Mouse (Mus musculus): ENCODE results near the gene Cenpf. TPM values are rescaled to one million over a fixed set of nuclear protein-coding genes. Genes with fewer than 3 reads are reported as not detected.

Cenpf gene
- polyA plus RNA-seq, 1 experiment: 12.6 TPM

- Histone ChIP-seq H3K4me1 (ENCODE audit: control insufficient read depth, insufficient read depth, low read length) (peaks cover 12% of the 10 kb centered on the region), H3K4me3 (ENCODE audit: control insufficient read depth, low read depth, low read length) (peak overlapping the region; percentile 62), H3K27ac (ENCODE audit: control insufficient read depth, insufficient read depth, low read depth, low read length) (peak overlapping the region; percentile 70), H3K27me3 (ENCODE audit: control insufficient read depth, insufficient read depth, low read length) (no peaks in the 10 kb centered on the region), H3K36me3 (ENCODE audit: control insufficient read depth, insufficient read depth, low read length) (no peaks in the 10 kb centered on the region)
- TF ChIP-seq POLR2A (IDR thresholded peaks at IDR 0.05; ENCODE audit: control insufficient read depth, low read depth, low read length): no peak
- no peak for TF ChIP-seq CTCF (IDR thresholded peaks at IDR 0.05; ENCODE audit: control insufficient read depth, insufficient read depth, insufficient replicate concordance, low read depth, low read length)
These were observed 39.5 kb upstream of the Cenpf start for GRCm38 (mm10) chr1:189727346-189727883.

- no peaks in the 10 kb centered on the region for H3K27me3 ChIP-seq (ENCODE audit: control insufficient read depth, insufficient read depth, low read length)
- no peak for TF ChIP-seq POLR2A (IDR thresholded peaks at IDR 0.05; ENCODE audit: control insufficient read depth, low read depth, low read length)
- TF ChIP-seq CTCF (IDR thresholded peaks at IDR 0.05; ENCODE audit: control insufficient read depth, insufficient read depth, insufficient replicate concordance, low read depth, low read length): no peak
- peaks cover 12% of the 10 kb centered on the region for H3K4me1 ChIP-seq (ENCODE audit: control insufficient read depth, insufficient read depth, low read length)
- no peaks in the 10 kb centered on the region for H3K36me3 ChIP-seq (ENCODE audit: control insufficient read depth, insufficient read depth, low read length)
- H3K4me3 ChIP-seq (ENCODE audit: control insufficient read depth, low read depth, low read length): no peak overlapping the region
- H3K27ac ChIP-seq (ENCODE audit: control insufficient read depth, insufficient read depth, low read depth, low read length): no peak overlapping the region
These were observed 38.2 kb upstream of the Cenpf start for GRCm38 (mm10) chr1:189726121-189726520.

- H3K4me1 ChIP-seq (ENCODE audit: control insufficient read depth, insufficient read depth, low read length): no peaks in the 10 kb centered on the region; the same call in 1 of the 2 replicates
- H3K27ac ChIP-seq (ENCODE audit: control insufficient read depth, insufficient read depth, low read depth, low read length): no peak overlapping the region
- no peaks in the 10 kb centered on the region for H3K36me3 ChIP-seq (ENCODE audit: control insufficient read depth, insufficient read depth, low read length)
- TF ChIP-seq POLR2A (IDR thresholded peaks at IDR 0.05; ENCODE audit: control insufficient read depth, low read depth, low read length) (no peak), CTCF (IDR thresholded peaks at IDR 0.05; ENCODE audit: control insufficient read depth, insufficient read depth, insufficient replicate concordance, low read depth, low read length) (no peak)
- no peak overlapping the region for H3K4me3 ChIP-seq (ENCODE audit: control insufficient read depth, low read depth, low read length)
- H3K27me3 ChIP-seq (ENCODE audit: control insufficient read depth, insufficient read depth, low read length): no peaks in the 10 kb centered on the region
These were observed 30.7 kb upstream of the Cenpf start for GRCm38 (mm10) chr1:189718600-189718999.

DNA sequence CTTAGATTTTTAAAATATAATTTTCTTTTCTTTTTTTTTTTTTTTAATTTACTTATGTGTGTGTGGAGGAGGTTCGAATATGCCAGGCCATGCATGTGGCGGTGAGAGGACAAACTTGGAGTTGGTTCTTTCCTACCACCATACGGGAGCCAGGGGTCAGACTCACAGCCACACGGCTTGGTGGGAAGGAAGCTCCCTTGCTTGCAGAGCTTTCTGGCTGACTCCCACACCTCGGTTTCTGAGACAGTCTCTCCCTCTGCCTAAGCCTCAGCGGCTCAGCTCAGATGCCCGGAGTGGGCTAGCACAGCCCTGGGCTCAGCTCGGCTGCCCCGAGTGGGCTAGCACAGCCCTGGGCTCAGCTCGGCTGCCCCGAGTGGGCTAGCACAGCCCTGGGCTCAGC, 29.7 kb upstream of the Cenpf start:
- H3K4me3 ChIP-seq (ENCODE audit: control insufficient read depth, low read depth, low read length): no peak overlapping the region
- no peaks in the 10 kb centered on the region for H3K27me3 ChIP-seq (ENCODE audit: control insufficient read depth, insufficient read depth, low read length)
- H3K36me3 ChIP-seq (ENCODE audit: control insufficient read depth, insufficient read depth, low read length): no peaks in the 10 kb centered on the region
- no peaks in the 10 kb centered on the region; the same call in 1 of the 2 replicates for H3K4me1 ChIP-seq (ENCODE audit: control insufficient read depth, insufficient read depth, low read length)
- no peak for TF ChIP-seq POLR2A (IDR thresholded peaks at IDR 0.05; ENCODE audit: control insufficient read depth, low read depth, low read length)
- no peak for TF ChIP-seq CTCF (IDR thresholded peaks at IDR 0.05; ENCODE audit: control insufficient read depth, insufficient read depth, insufficient replicate concordance, low read depth, low read length)
- no peak overlapping the region for H3K27ac ChIP-seq (ENCODE audit: control insufficient read depth, insufficient read depth, low read depth, low read length)

DNA sequence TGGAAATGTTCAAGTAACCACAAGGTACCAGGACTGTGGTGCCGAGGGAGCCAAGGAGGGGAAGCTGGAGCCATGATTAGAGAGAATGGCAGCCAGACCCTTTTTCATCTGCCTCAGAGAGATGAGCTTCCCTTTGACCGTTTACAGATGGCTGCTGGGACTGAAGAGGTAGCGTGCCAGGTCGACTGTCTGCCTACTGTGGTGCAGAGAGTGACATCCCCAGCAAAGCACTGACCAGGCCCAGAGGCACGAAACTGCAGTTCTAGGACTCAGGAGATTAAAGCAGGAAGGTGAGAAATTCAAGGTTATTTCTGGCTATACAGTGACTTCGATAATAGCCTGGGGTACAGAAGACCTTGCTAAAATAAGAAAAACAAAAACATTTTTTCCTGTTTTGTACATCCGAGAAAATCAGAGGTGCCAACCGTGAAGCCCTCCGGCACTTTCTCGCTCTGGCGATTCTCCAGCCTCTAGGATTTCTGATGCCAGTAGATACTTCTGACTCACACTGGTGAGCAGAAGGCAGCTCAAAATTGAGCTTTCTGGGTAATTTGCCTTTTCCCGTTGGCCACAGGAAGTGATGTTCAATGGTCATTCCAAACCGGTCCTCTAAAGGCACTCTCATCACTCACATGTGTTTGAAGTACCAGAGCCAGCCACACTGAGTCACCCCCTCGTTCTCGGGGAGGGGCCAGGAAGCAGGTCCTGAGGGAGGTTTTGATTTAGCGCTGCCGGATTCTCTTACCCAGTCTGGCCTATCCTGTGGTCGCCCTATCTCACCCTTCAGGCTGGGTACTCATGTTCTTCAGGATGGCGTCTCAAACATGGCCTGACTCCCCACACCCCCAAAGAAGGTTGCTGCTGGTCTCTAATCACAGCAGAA, 28.3 kb upstream of the Cenpf start:
- Histone ChIP-seq H3K36me3 (ENCODE audit: control insufficient read depth, insufficient read depth, low read length) (no peaks in the 10 kb centered on the region), H3K4me3 (ENCODE audit: control insufficient read depth, low read depth, low read length) (no peak overlapping the region), H3K27me3 (ENCODE audit: control insufficient read depth, insufficient read depth, low read length) (no peaks in the 10 kb centered on the region), H3K4me1 (ENCODE audit: control insufficient read depth, insufficient read depth, low read length) (no peaks in the 10 kb centered on the region; the same call in 1 of the 2 replicates), H3K27ac (ENCODE audit: control insufficient read depth, insufficient read depth, low read depth, low read length) (no peak overlapping the region)
- TF ChIP-seq POLR2A (IDR thresholded peaks at IDR 0.05; ENCODE audit: control insufficient read depth, low read depth, low read length) (no peak), CTCF (IDR thresholded peaks at IDR 0.05; ENCODE audit: control insufficient read depth, insufficient read depth, insufficient replicate concordance, low read depth, low read length) (no peak)

DNA sequence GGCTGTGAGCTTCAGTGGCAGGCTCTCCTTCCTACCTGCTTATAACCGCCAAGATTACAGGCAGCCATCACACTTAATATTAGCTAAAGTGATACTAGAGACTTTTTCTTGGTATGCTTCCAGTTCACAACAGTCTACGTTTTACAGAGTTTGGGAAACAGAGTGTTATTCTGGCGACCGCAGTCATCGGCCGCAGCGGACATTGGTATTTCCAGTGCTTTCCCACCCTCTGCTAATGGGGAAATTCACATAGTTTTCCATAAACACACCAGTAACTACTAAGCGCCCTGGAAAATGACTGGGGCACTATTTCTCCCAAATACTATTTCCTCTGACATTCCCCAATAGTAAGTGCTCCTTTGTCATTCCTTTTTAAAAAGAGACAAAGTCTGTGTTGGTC, 21.1 kb upstream of the Cenpf start:
- H3K36me3 ChIP-seq (ENCODE audit: control insufficient read depth, insufficient read depth, low read length): no peaks in the 10 kb centered on the region
- H3K4me1 ChIP-seq (ENCODE audit: control insufficient read depth, insufficient read depth, low read length): no peaks in the 10 kb centered on the region
- TF ChIP-seq CTCF (IDR thresholded peaks at IDR 0.05; ENCODE audit: control insufficient read depth, insufficient read depth, insufficient replicate concordance, low read depth, low read length) (no peak), POLR2A (IDR thresholded peaks at IDR 0.05; ENCODE audit: control insufficient read depth, low read depth, low read length) (no peak)
- no peak overlapping the region for H3K27ac ChIP-seq (ENCODE audit: control insufficient read depth, insufficient read depth, low read depth, low read length)
- H3K27me3 ChIP-seq (ENCODE audit: control insufficient read depth, insufficient read depth, low read length): no peaks in the 10 kb centered on the region
- no peak overlapping the region for H3K4me3 ChIP-seq (ENCODE audit: control insufficient read depth, low read depth, low read length)

DNA sequence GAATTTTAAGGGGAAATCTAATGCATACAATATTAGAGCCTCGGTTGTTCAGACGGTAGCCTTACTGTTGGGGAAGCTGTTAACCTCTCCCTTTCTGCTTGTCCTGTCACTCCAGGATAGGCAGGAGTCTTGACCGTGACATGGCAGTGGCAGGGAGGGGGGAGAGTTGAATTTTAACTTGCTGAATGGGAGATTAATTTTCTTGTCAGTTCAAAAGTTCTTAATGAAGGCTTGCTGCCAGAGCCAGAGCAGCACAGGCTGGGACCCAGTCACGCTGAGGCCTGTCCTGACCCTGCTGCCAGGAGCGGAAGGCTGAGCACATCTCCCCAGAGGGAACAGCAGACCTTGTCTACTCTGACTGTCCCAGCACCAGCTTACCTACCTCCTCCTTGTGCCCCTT, 19.5 kb upstream of the Cenpf start:
- no peaks in the 10 kb centered on the region for H3K4me1 ChIP-seq (ENCODE audit: control insufficient read depth, insufficient read depth, low read length)
- no peak overlapping the region for H3K4me3 ChIP-seq (ENCODE audit: control insufficient read depth, low read depth, low read length)
- no peaks in the 10 kb centered on the region for H3K36me3 ChIP-seq (ENCODE audit: control insufficient read depth, insufficient read depth, low read length)
- H3K27me3 ChIP-seq (ENCODE audit: control insufficient read depth, insufficient read depth, low read length): no peaks in the 10 kb centered on the region
- H3K27ac ChIP-seq (ENCODE audit: control insufficient read depth, insufficient read depth, low read depth, low read length): no peak overlapping the region
- TF ChIP-seq POLR2A (IDR thresholded peaks at IDR 0.05; ENCODE audit: control insufficient read depth, low read depth, low read length) (no peak), CTCF (IDR thresholded peaks at IDR 0.05; ENCODE audit: control insufficient read depth, insufficient read depth, insufficient replicate concordance, low read depth, low read length) (no peak)

All from testis, adult 2 months (tissue).